Mouse (Mus musculus) gastrocnemius, postnatal 14 days (tissue): ENCODE measurements at regions not wholly inside any gene's neighbourhood (a gene's known extent, or its start where the extent isn't known, plus 50 kb on each side); places are given as distances from the start of the nearest gene placed in this dataset.

ENCODE experiments used
- DNase-seq: peaks from one replicate; pipeline ENCODE4 v3.0.0; 2021; ENCODE audit warnings: mixed read lengths
- intact Hi-C: fragments of 180-260 bp; cut with DNase I; formaldehyde crosslinking; loops from one replicate; pipeline ENCODE4 v1.15.1; 2025; ENCODE audit warnings: low total_unique reads

GRCm38 (mm10) chr9:116511450-116511849 is 336.3 kb upstream of the Tgfbr2 start:
- intact Hi-C loops, result no loop called here
- no peak for DNase-seq

- intact Hi-C loops, result no loop called here
Measured at GRCm38 (mm10) chr9:116507756-116508155, 332.6 kb upstream of the Tgfbr2 start.

GRCm38 (mm10) chr9:116502831-116503230 is 327.7 kb upstream of the Tgfbr2 start:
- DNase-seq, result no peak
- intact Hi-C loops, result no loop called here

More at GRCm38 (mm10) chr9:116507756-116508155, 332.6 kb upstream of the Tgfbr2 start:
- DNase-seq, result no peak

- intact Hi-C loops, result no loop called here
- no peak for DNase-seq
Measured at GRCm38 (mm10) chr9:116500951-116501350, 325.8 kb upstream of the Tgfbr2 start.

- intact Hi-C loops, result no loop called here
- no peak for DNase-seq
Measured at GRCm38 (mm10) chr9:116491227-116491626, 316.1 kb upstream of the Tgfbr2 start.

GRCm38 (mm10) chr9:116489787-116490186 is 314.6 kb upstream of the Tgfbr2 start:
- DNase-seq, result no peak
- intact Hi-C loops, result no loop called here

- no peak for DNase-seq
- intact Hi-C loops, result no loop called here
Measured at GRCm38 (mm10) chr9:116489273-116489672, 314.1 kb upstream of the Tgfbr2 start.

- no peak for DNase-seq
- intact Hi-C loops, result no loop called here
Measured at GRCm38 (mm10) chr9:116477309-116477708, 302.1 kb upstream of the Tgfbr2 start.

- no peak for DNase-seq
- intact Hi-C loops, result no loop called here
Measured at GRCm38 (mm10) chr9:116475206-116475955, 300.2 kb upstream of the Tgfbr2 start.

- intact Hi-C loops, result no loop called here
- DNase-seq, result no peak
Measured at GRCm38 (mm10) chr9:116472855-116473254, 297.7 kb upstream of the Tgfbr2 start.

GRCm38 (mm10) chr9:116468569-116469250 is 293.6 kb upstream of the Tgfbr2 start:
- intact Hi-C loops, result no loop called here
- peak; percentile 14 for DNase-seq

GRCm38 (mm10) chr9:116466336-116466735 is 291.2 kb upstream of the Tgfbr2 start:
- intact Hi-C loops, result no loop called here
- DNase-seq, result no peak

GRCm38 (mm10) chr9:116464626-116465025 is 289.5 kb upstream of the Tgfbr2 start:
- no peak for DNase-seq
- intact Hi-C loops, result no loop called here

GRCm38 (mm10) chr9:116462232-116462631 is 287.1 kb upstream of the Tgfbr2 start:
- no peak for DNase-seq
- intact Hi-C loops, result no loop called here

GRCm38 (mm10) chr9:116460022-116460421 is 284.9 kb upstream of the Tgfbr2 start:
- intact Hi-C loops, result no loop called here
- DNase-seq, result no peak

GRCm38 (mm10) chr9:116452050-116452449 is 276.9 kb upstream of the Tgfbr2 start:
- intact Hi-C loops, result no loop called here

GRCm38 (mm10) chr9:116450829-116451228 is 275.7 kb upstream of the Tgfbr2 start:
- DNase-seq, result no peak
- intact Hi-C loops, result no loop called here

More at GRCm38 (mm10) chr9:116452050-116452449, 276.9 kb upstream of the Tgfbr2 start:
- no peak for DNase-seq

GRCm38 (mm10) chr9:116447734-116448133 is 272.6 kb upstream of the Tgfbr2 start:
- no peak for DNase-seq
- intact Hi-C loops, result no loop called here

GRCm38 (mm10) chr9:116438580-116438979 is 263.4 kb upstream of the Tgfbr2 start:
- no peak for DNase-seq
- intact Hi-C loops, result no loop called here

- no peak for DNase-seq
- intact Hi-C loops, result loop anchor here (5.0 kb wide), 1 partner anchor 123 kb away; no protein-coding TSS in a partner anchor
Measured at GRCm38 (mm10) chr9:116434414-116434813, 259.3 kb upstream of the Tgfbr2 start.

GRCm38 (mm10) chr9:116429061-116429460 is 253.9 kb upstream of the Tgfbr2 start:
- DNase-seq, result no peak
- intact Hi-C loops, result no loop called here
